Mouse (Mus musculus) kidney, adult 2 months (tissue): ENCODE measurements around the gene Slc25a17. TPM values are rescaled to one million over a fixed set of nuclear protein-coding genes. Genes with fewer than 3 reads are reported as not detected.

Source experiments
- DNase-seq: peaks from one replicate; pipeline ENCODE4 v3.0.0; 2021
- H3K27ac ChIP-seq: fragments of 200-500 bp; 2 replicates; pipeline ENCODE4 v1.5.1; 2012; ENCODE audit warnings: low read depth, low read length, control low read depth, inconsistent platforms; ENCODE audit not compliant: insufficient read depth
- H3K27me3 ChIP-seq: fragments of 200-500 bp; replicated peaks from 2 replicates; pipeline ENCODE4 v1.6.1; 2012; ENCODE audit warnings: mild to moderate bottlenecking, moderate library complexity, low read length, inconsistent platforms; ENCODE audit not compliant: control insufficient read depth, insufficient read depth
- H3K36me3 ChIP-seq: fragments of 200-500 bp; 2 replicates; pipeline ENCODE4 v1.6.1; 2012; ENCODE audit warnings: mild to moderate bottlenecking, moderate library complexity, low read length, inconsistent platforms; ENCODE audit not compliant: control insufficient read depth, insufficient read depth
- H3K4me1 ChIP-seq: fragments of 200-500 bp; 2 replicates; pipeline ENCODE4 v1.6.1; 2011; ENCODE audit warnings: low read length; ENCODE audit not compliant: control insufficient read depth, insufficient read depth
- H3K4me3 ChIP-seq: fragments of 200-500 bp; 2 replicates; pipeline ENCODE4 v1.5.1; 2011; ENCODE audit warnings: mild to moderate bottlenecking, low read depth, low read length, control low read depth; ENCODE audit not compliant: insufficient read depth
- CTCF ChIP-seq: fragments of 200-500 bp; conservative IDR thresholded peaks from 2 replicates; pipeline ENCODE4 v1.5.1; 2011; ENCODE audit warnings: low read depth, mild to moderate bottlenecking, control low read depth, low read length, moderate library complexity, mixed read lengths; ENCODE audit not compliant: insufficient read depth, insufficient read length
- POLR2A ChIP-seq: fragments of 200-500 bp; IDR thresholded peaks from one replicate; pipeline ENCODE4 v1.6.1; 2011; ENCODE audit warnings: low read depth, low read length, control low read depth
- WGBS: fragments of 180-500 bp; shearing (Covaris S2); methylation state at CpG from one replicate; pipeline ENCODE4 v1.1.7; 2018; 5-methylcytosine and 5-hydroxymethylcytosine counted together
- polyA plus RNA-seq: library from polyadenylated mRNA; depleted of rRNA; stranded (reverse); fragments of >200 nt; gene quantifications from 2 replicates; pipeline ENCODE4 v1.2.3, GENCODE M21; 2012

Gene Slc25a17
- polyA plus RNA-seq, 1 experiment = 78.3 TPM

- 91% methylated on average over 3 of the region's 3 CpGs for WGBS
- no peak for TF ChIP-seq POLR2A
- no peak for TF ChIP-seq CTCF
- H3K27ac ChIP-seq = no peak overlapping the region
- peaks cover 11% of the 10 kb centered on the region; the same call in 1 of the 2 replicates for H3K4me1 ChIP-seq
- no peaks in the 10 kb centered on the region for H3K27me3 ChIP-seq
- DNase-seq = no peak
- no peaks in the 10 kb centered on the region for H3K36me3 ChIP-seq
- no peak overlapping the region for H3K4me3 ChIP-seq
These were observed 63.1 kb downstream of the Slc25a17 start for GRCm38 (mm10) chr15:81297543-81297942.

- no peak for DNase-seq
- Histone ChIP-seq H3K4me1 (no peaks in the 10 kb centered on the region), H3K4me3 (no peak overlapping the region), H3K36me3 (no peaks in the 10 kb centered on the region), H3K27me3 (no peaks in the 10 kb centered on the region), H3K27ac (no peak overlapping the region)
- 95% methylated on average over 10 of the region's 10 CpGs for WGBS
- no peak for TF ChIP-seq POLR2A
- no peak for TF ChIP-seq CTCF
These were observed 65.7 kb downstream of the Slc25a17 start for GRCm38 (mm10) chr15:81294897-81295296.

- Histone ChIP-seq H3K36me3 (no peaks in the 10 kb centered on the region), H3K27me3 (no peaks in the 10 kb centered on the region), H3K27ac (no peak overlapping the region), H3K4me1 (no peaks in the 10 kb centered on the region), H3K4me3 (no peak overlapping the region)
- DNase-seq = no peak
- TF ChIP-seq CTCF = no peak
- no peak for TF ChIP-seq POLR2A
- 85% methylated on average over 12 of the region's 12 CpGs for WGBS
These were observed 66.2 kb downstream of the Slc25a17 start for GRCm38 (mm10) chr15:81294386-81294785.

- Histone ChIP-seq H3K4me3 (no peak overlapping the region), H3K4me1 (no peaks in the 10 kb centered on the region), H3K36me3 (no peaks in the 10 kb centered on the region), H3K27me3 (no peaks in the 10 kb centered on the region), H3K27ac (no peak overlapping the region)
- no peak for DNase-seq
- TF ChIP-seq POLR2A (no peak), CTCF (no peak)
- 78% methylated on average over 9 of the region's 9 CpGs for WGBS
These were observed 69.9 kb downstream of the Slc25a17 start for GRCm38 (mm10) chr15:81290747-81291146.

- H3K4me1 ChIP-seq = no peaks in the 10 kb centered on the region
- WGBS = 94% methylated on average over 4 of the region's 4 CpGs
- H3K27me3 ChIP-seq = no peaks in the 10 kb centered on the region
- no peak overlapping the region for H3K27ac ChIP-seq
- TF ChIP-seq CTCF (no peak), POLR2A (no peak)
- H3K36me3 ChIP-seq = no peaks in the 10 kb centered on the region
- DNase-seq = no peak
- H3K4me3 ChIP-seq = no peak overlapping the region
These were observed 70.4 kb downstream of the Slc25a17 start for GRCm38 (mm10) chr15:81290230-81290629.

GRCm38 (mm10) chr15:81284121-81284734 lies 76.4 kb downstream of the Slc25a17 start:
- no peaks in the 10 kb centered on the region for H3K4me1 ChIP-seq
- TF ChIP-seq POLR2A (no peak), CTCF (peak; percentile 44; the same call in 1 of the 2 replicates)
- no peaks in the 10 kb centered on the region for H3K27me3 ChIP-seq
- no peak overlapping the region for H3K27ac ChIP-seq
- no peak for DNase-seq
- H3K4me3 ChIP-seq = no peak overlapping the region
- WGBS = 68% methylated on average over 9 of the region's 9 CpGs
- no peaks in the 10 kb centered on the region for H3K36me3 ChIP-seq

- no peak overlapping the region for H3K4me3 ChIP-seq
- H3K4me1 ChIP-seq = no peaks in the 10 kb centered on the region
- TF ChIP-seq CTCF (no peak), POLR2A (no peak)
- no peaks in the 10 kb centered on the region for H3K27me3 ChIP-seq
- no peak for DNase-seq
- WGBS = 81% methylated on average over 6 of the region's 6 CpGs
- no peaks in the 10 kb centered on the region for H3K36me3 ChIP-seq
- H3K27ac ChIP-seq = no peak overlapping the region
These were observed 81.9 kb downstream of the Slc25a17 start for GRCm38 (mm10) chr15:81278699-81279098.
